Mouse (Mus musculus): ENCODE results near the gene Arhgap8. TPM values are rescaled to one million over a fixed set of nuclear protein-coding genes. Genes with fewer than 3 reads are reported as not detected.
"Not testable (repeated sequence)": the region's sequence is repeated elsewhere in the genome, so short reads cannot be mapped to it uniquely, and the experiment has no call there.

The Arhgap8 gene
- polyA plus RNA-seq, 1 experiment from 2014 or later, result 0.46 TPM

DNA sequence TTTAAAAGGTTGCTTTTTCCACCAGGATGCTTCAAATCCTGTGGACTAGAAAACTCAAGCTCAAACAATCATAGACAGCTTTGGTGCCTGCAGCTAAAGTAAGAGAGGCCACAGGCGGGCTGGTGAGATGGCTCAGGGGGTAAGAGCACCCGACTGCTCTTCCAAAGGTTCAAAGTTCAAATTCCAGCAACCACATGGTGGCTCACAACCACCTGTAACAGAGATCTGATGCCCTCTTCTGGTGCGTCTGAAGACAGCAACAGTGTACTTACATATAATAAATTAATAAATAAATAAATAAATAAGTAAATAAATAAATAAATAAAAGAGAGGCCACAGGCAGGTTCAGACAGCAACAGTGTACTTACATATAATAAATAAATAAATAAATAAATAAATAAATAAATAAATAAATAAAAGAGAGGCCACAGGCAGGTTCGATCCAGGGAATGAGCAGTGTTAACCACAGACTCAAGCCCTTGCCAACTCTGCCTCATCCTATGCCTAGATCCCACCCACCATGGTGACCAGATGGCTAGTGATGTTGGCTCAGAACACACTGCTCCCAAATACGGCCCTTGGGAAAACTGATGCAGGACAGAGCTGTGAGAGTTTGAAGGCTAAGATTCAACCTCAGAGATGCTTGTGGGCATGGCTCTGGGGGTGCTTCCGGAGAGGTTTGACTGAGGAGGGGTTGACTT lies 2.1 kb upstream of the Arhgap8 start:
- H3K27me3 ChIP-seq (ENCODE audit: control insufficient read depth, insufficient read depth, low read length), result peaks cover 26% of the 10 kb centered on the region
- H3K9ac ChIP-seq (replicated peaks; ENCODE audit: low read length); H3K36me3 ChIP-seq (ENCODE audit: control insufficient read depth, insufficient read depth, low read length); H3K9me3 ChIP-seq (ENCODE audit: control insufficient read depth, low read length); H3K4me2 ChIP-seq (ENCODE audit: low read length); ATAC-seq (ENCODE audit: low FRiP score, low TSS enrichment); DNase-seq; H3K27ac ChIP-seq (replicated peaks; ENCODE audit: low read depth, low read length); H3K4me3 ChIP-seq (replicated peaks; ENCODE audit: low read depth, low read length): not testable (repeated sequence)
- H3K4me1 ChIP-seq (ENCODE audit: control insufficient read depth, insufficient read depth, low read length), result peaks cover 13% of the 10 kb centered on the region; the same call in 1 of the 2 replicates
- WGBS, result 72% methylated on average over 6 of the region's 6 CpGs

DNA sequence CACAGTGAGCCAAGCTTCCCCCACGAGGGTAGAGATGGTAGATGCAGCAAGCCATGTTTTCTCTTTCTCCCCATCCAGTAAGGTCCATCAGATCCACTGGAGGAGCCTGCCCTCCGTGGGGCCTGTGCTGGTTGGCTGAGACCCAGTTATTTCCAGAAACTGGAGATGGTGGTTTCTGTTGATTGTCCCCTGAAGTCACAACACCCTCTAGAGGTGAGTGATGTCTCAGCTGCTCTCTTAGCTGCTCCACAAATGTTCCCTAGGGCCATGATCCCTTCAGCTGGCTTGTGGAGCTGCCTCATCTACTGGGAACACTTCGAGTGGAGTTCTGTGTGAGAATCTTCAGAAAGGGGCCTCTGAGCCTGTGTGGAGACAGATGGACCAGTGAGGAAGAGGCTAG lies 1.1 kb upstream of the Arhgap8 start:
- DNase-seq, result no peak
- ATAC-seq (ENCODE audit: low FRiP score, low TSS enrichment), result no peak
- WGBS, result 68% methylated on average over 3 of the region's 3 CpGs
- H3K36me3 ChIP-seq (ENCODE audit: control insufficient read depth, insufficient read depth, low read length), result no peaks in the 10 kb centered on the region
- no peak overlapping the region for H3K27ac ChIP-seq (replicated peaks; ENCODE audit: low read depth, low read length)
- no peaks in the 10 kb centered on the region for H3K9me3 ChIP-seq (ENCODE audit: control insufficient read depth, low read length)
- H3K4me3 ChIP-seq (replicated peaks; ENCODE audit: low read depth, low read length), result no peak overlapping the region
- H3K9ac ChIP-seq (replicated peaks; ENCODE audit: low read length), result no peak overlapping the region
- H3K27me3 ChIP-seq (ENCODE audit: control insufficient read depth, insufficient read depth, low read length), result peaks cover 26% of the 10 kb centered on the region
- H3K4me2 ChIP-seq (ENCODE audit: low read length), result no peak overlapping the region
- H3K4me1 ChIP-seq (ENCODE audit: control insufficient read depth, insufficient read depth, low read length), result peaks cover 13% of the 10 kb centered on the region; the same call in 1 of the 2 replicates

DNA sequence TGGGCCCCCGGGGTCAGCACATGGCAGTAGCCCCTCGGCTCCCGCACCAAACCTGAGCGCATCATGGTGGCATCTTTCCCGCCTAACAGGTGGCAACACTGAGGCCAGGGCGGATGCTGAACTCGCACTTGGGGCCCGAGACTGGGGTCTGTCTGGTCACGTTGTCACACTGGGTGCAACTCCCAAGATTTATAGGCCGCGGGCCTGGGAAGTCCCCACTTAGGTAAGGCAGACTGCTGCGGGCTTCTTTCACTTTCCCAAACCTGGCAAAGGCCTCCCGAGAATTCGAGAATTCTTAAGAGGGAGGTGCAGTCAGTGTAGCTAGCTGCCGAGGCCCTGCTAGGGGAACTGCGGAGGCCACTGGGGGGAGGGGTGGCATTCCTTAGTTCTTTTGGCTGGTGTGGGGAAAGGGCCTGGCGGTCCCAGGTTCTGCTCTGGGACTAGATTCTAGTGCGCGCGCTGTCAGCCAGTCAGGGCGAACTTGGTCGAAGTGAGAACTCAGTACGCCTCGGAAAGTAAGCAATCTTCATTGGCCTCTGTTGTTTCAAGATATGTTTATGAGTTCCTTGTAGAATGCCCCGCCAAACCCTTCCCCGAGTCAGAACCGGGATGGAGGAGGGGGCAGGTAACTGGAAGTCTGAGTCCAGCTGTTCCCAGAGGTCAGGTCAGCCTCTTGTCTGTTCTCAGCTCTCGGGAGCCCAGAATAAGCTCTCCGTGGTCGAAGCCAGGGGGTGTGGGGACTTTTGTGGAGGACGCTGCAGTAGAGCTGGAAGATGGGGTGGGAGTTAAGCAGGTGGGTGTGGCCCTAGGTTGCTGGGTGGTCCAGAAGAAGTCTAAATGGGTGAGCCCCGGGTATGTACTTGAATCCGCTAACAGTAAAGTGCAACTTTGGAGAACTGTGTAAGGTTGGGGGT lies 696 bp downstream of the Arhgap8 start:
- WGBS, result 5% methylated on average over 33 of the region's 33 CpGs
- H3K27ac ChIP-seq (replicated peaks; ENCODE audit: low read depth, low read length), result no peak overlapping the region
- no peaks in the 10 kb centered on the region for H3K9me3 ChIP-seq (ENCODE audit: control insufficient read depth, low read length)
- DNase-seq (no peak), ATAC-seq (ENCODE audit: low FRiP score, low TSS enrichment) (no peak)
- no peaks in the 10 kb centered on the region for H3K36me3 ChIP-seq (ENCODE audit: control insufficient read depth, insufficient read depth, low read length)
- no peak overlapping the region for H3K4me3 ChIP-seq (replicated peaks; ENCODE audit: low read depth, low read length)
- H3K9ac ChIP-seq (replicated peaks; ENCODE audit: low read length), result no peak overlapping the region
- peaks cover 26% of the 10 kb centered on the region for H3K27me3 ChIP-seq (ENCODE audit: control insufficient read depth, insufficient read depth, low read length)
- peak overlapping the region; percentile 22; the same call in 1 of the 2 replicates for H3K4me2 ChIP-seq (ENCODE audit: low read length)
- 0 out of 2 replicates have a peak, but pooled peaks cover 6% of the 10 kb centered on the region for H3K4me1 ChIP-seq (ENCODE audit: control insufficient read depth, insufficient read depth, low read length)

DNA sequence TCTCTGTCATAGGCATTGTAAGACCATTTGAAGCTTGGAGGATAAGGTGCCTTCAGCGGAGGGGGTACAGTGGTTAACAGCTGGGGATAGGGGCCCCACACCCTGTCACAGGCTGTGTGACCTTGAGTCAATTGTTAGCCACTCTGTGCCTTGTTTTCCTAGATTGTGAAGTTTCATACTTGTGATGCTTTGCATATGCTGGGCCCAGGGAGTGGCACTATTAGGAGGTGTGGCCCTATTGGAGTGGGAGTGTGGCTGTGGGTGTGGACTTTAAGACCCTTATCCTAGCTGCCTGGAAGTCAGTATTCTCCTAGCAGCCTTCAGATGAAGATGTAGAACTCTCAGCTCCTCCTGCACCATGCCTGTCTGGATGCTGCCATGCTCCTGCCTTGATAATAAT lies 3.8 kb downstream of the Arhgap8 start:
- H3K36me3 ChIP-seq (ENCODE audit: control insufficient read depth, insufficient read depth, low read length); H3K4me1 ChIP-seq (ENCODE audit: control insufficient read depth, insufficient read depth, low read length); H3K9me3 ChIP-seq (ENCODE audit: control insufficient read depth, low read length); DNase-seq; ATAC-seq (ENCODE audit: low FRiP score, low TSS enrichment); H3K9ac ChIP-seq (replicated peaks; ENCODE audit: low read length); H3K27ac ChIP-seq (replicated peaks; ENCODE audit: low read depth, low read length); H3K4me3 ChIP-seq (replicated peaks; ENCODE audit: low read depth, low read length); H3K4me2 ChIP-seq (ENCODE audit: low read length): not testable (repeated sequence)
- WGBS, result 89% methylated on average over 1 of the region's 1 CpGs
- H3K27me3 ChIP-seq (ENCODE audit: control insufficient read depth, insufficient read depth, low read length), result peaks cover 26% of the 10 kb centered on the region

DNA sequence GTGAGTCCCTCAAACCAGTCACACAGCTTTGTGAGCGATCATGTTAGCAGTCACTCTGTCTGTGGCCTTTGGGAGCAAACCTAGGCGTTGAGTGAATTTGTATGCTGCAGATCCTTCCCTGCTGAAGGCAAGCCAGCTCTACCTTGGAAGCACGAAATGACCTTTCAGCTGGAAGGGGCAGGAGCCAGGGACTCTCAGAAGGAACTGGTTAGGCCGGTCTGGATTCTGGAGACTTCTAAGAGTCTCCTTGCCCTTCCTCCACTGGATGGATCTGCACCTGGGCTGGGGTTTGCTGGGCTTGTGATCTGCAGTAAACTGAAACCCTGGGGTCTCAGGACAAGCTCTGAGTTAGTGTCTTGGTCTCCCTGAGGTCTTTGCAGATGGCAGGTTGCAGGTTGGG lies 4.3 kb downstream of the Arhgap8 start:
- Histone ChIP-seq H3K27me3 (ENCODE audit: control insufficient read depth, insufficient read depth, low read length) (peaks cover 21% of the 10 kb centered on the region), H3K27ac (replicated peaks; ENCODE audit: low read depth, low read length) (no peak overlapping the region), H3K36me3 (ENCODE audit: control insufficient read depth, insufficient read depth, low read length) (no peaks in the 10 kb centered on the region), H3K9me3 (ENCODE audit: control insufficient read depth, low read length) (no peaks in the 10 kb centered on the region), H3K9ac (replicated peaks; ENCODE audit: low read length) (no peak overlapping the region), H3K4me2 (ENCODE audit: low read length) (no peak overlapping the region), H3K4me1 (ENCODE audit: control insufficient read depth, insufficient read depth, low read length) (0 out of 2 replicates have a peak, but pooled peaks cover 6% of the 10 kb centered on the region), H3K4me3 (replicated peaks; ENCODE audit: low read depth, low read length) (no peak overlapping the region)
- ATAC-seq (ENCODE audit: low FRiP score, low TSS enrichment) (no peak), DNase-seq (no peak)
- WGBS, result 73% methylated on average over 4 of the region's 4 CpGs

DNA sequence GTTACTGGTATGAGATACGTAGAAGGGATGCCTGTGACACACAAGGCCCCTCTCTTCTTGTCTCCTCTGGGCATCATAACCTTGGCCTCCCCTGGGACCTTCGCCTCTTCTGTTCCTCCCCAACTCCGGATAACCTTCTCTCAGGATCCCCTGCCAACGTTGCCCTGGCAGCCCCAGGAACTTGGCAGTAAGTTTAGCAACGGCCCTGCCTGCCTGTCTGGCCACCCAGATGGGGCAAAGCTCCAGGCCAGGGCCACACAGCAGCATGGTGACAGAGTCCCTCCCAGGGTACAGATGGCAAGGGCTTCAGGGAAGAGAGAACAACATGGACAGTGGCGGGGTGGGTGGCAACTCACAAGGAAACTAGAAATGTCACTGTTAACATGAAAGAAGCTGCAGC lies 9.8 kb downstream of the Arhgap8 start:
- Histone ChIP-seq H3K9me3 (ENCODE audit: control insufficient read depth, low read length) (no peaks in the 10 kb centered on the region), H3K4me1 (ENCODE audit: control insufficient read depth, insufficient read depth, low read length) (no peaks in the 10 kb centered on the region), H3K27ac (replicated peaks; ENCODE audit: low read depth, low read length) (no peak overlapping the region), H3K9ac (replicated peaks; ENCODE audit: low read length) (no peak overlapping the region), H3K4me2 (ENCODE audit: low read length) (no peak overlapping the region), H3K4me3 (replicated peaks; ENCODE audit: low read depth, low read length) (no peak overlapping the region), H3K36me3 (ENCODE audit: control insufficient read depth, insufficient read depth, low read length) (no peaks in the 10 kb centered on the region), H3K27me3 (ENCODE audit: control insufficient read depth, insufficient read depth, low read length) (no peaks in the 10 kb centered on the region)
- DNase-seq, result no peak
- WGBS, result 78% methylated on average over 6 of the region's 6 CpGs
- ATAC-seq (ENCODE audit: low FRiP score, low TSS enrichment), result no peak

DNA sequence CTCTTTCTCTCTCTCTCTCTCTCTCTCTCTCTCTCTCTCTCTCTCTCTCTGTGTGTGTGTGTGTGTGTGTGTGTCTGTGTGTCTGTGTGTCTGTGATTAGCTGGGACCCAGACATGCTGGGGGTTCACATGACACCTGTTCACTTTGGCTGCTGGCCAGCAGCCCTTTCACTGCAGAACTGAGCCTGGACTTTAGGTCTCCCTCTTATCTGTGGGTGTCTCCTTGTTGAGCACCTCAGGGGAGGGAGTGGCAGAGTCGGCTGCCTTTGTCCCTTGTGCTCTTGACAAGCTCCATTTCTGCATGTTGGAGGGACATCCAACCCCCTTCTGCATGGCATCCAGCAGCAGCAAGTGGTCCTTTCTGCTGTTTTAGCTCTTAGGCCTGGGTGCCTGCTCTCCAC lies 11.0 kb downstream of the Arhgap8 start:
- WGBS, result 50% methylated on average over 1 of the region's 1 CpGs

DNA sequence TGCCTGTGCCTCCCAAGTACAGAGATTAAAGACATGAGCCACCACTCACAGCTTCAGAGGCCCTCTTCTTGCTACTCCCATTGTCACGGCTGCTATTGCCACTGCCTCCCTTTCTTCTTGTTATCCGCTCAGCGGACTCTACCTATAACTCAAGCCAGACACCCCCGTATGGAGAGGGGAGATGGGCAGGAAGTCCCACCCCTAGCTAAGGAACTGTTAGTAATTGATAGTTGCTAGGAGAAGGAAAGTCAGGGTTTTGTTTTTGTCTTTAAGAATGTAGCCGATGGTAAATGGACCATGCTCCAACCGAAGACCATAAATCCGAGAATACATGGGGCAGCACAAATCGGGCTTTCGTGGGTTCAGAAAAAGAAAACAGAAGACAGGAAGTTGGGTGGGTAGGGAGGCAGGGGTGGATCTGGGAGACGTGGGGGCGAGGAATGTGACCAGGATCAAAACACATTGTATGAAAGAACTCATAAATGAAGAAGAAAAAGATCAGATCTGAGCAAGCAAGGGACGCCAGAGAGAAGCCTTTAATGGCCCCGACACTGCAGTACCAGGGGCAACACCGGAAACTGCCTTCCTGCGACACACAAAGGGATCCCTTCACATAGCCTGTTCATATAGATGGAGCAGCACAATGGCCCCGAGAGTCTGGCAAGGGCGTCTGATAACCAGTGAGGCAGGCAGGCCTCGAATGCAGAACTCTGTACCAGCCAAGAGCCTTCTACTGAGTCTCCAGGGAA lies 12.0 kb downstream of the Arhgap8 start:
- DNase-seq, result no peak
- WGBS, result 76% methylated on average over 18 of the region's 18 CpGs

More for the DNA sequence above, 11.0 kb downstream of the Arhgap8 start:
- Histone ChIP-seq H3K27ac (replicated peaks; ENCODE audit: low read depth, low read length) (no peak overlapping the region), H3K4me3 (replicated peaks; ENCODE audit: low read depth, low read length) (no peak overlapping the region), H3K4me1 (ENCODE audit: control insufficient read depth, insufficient read depth, low read length) (no peaks in the 10 kb centered on the region), H3K27me3 (ENCODE audit: control insufficient read depth, insufficient read depth, low read length) (no peaks in the 10 kb centered on the region), H3K4me2 (ENCODE audit: low read length) (no peak overlapping the region), H3K36me3 (ENCODE audit: control insufficient read depth, insufficient read depth, low read length) (no peaks in the 10 kb centered on the region), H3K9me3 (ENCODE audit: control insufficient read depth, low read length) (no peaks in the 10 kb centered on the region), H3K9ac (replicated peaks; ENCODE audit: low read length) (no peak overlapping the region)
- DNase-seq (no peak), ATAC-seq (ENCODE audit: low FRiP score, low TSS enrichment) (no peak)

More for the DNA sequence above, 12.0 kb downstream of the Arhgap8 start:
- Histone ChIP-seq H3K4me3 (replicated peaks; ENCODE audit: low read depth, low read length) (no peak overlapping the region), H3K9ac (replicated peaks; ENCODE audit: low read length) (no peak overlapping the region), H3K27ac (replicated peaks; ENCODE audit: low read depth, low read length) (no peak overlapping the region), H3K4me2 (ENCODE audit: low read length) (no peak overlapping the region), H3K4me1 (ENCODE audit: control insufficient read depth, insufficient read depth, low read length) (no peaks in the 10 kb centered on the region), H3K27me3 (ENCODE audit: control insufficient read depth, insufficient read depth, low read length) (no peaks in the 10 kb centered on the region), H3K36me3 (ENCODE audit: control insufficient read depth, insufficient read depth, low read length) (no peaks in the 10 kb centered on the region), H3K9me3 (ENCODE audit: control insufficient read depth, low read length) (no peaks in the 10 kb centered on the region)
- ATAC-seq (ENCODE audit: low FRiP score, low TSS enrichment), result no peak

Measured in midbrain, embryonic 14.5 days (tissue).